Mouse (Mus musculus) forebrain, embryonic 10.5 days (tissue): ENCODE measurements at regions not wholly inside any gene's neighbourhood (a gene's known extent, or its start where the extent isn't known, plus 50 kb on each side); places are given as distances from the start of the nearest gene placed in this dataset.

Source experiments
- DNase-seq: peaks from one replicate; pipeline ENCODE4 v3.0.0-alpha.2; 2017; ENCODE audit warnings: low spot score; ENCODE audit errors: extremely low spot score
- H3K27ac ChIP-seq: fragments of 300-500 bp; sonication (generic); 2 replicates; pipeline ENCODE4 v1.5.1; 2016; ENCODE audit warnings: mild to moderate bottlenecking
- H3K27me3 ChIP-seq: fragments of 300-500 bp; sonication (generic); 2 replicates; pipeline ENCODE4 v1.6.1; 2016; ENCODE audit warnings: mild to moderate bottlenecking; ENCODE audit not compliant: poor library complexity, severe bottlenecking
- H3K36me3 ChIP-seq: fragments of 300-500 bp; sonication (generic); replicated peaks from 2 replicates; pipeline ENCODE4 v1.6.1; 2016; ENCODE audit warnings: mild to moderate bottlenecking, moderate library complexity
- H3K4me1 ChIP-seq: fragments of 300-500 bp; sonication (generic); 2 replicates; pipeline ENCODE4 v1.6.1; 2016
- H3K4me3 ChIP-seq: fragments of 300-500 bp; sonication (generic); 2 replicates; pipeline ENCODE4 v1.5.1; 2016; ENCODE audit warnings: mild to moderate bottlenecking, moderate library complexity
- H3K9me3 ChIP-seq: fragments of 300-500 bp; sonication (generic); 2 replicates; pipeline ENCODE4 v1.6.1; 2016; ENCODE audit warnings: mild to moderate bottlenecking, moderate library complexity
- WGBS: fragments of 180-500 bp; shearing (Covaris S2); methylation state at CpG from one replicate; pipeline ENCODE4 v1.1.7; 2016; 5-methylcytosine and 5-hydroxymethylcytosine counted together

DNA sequence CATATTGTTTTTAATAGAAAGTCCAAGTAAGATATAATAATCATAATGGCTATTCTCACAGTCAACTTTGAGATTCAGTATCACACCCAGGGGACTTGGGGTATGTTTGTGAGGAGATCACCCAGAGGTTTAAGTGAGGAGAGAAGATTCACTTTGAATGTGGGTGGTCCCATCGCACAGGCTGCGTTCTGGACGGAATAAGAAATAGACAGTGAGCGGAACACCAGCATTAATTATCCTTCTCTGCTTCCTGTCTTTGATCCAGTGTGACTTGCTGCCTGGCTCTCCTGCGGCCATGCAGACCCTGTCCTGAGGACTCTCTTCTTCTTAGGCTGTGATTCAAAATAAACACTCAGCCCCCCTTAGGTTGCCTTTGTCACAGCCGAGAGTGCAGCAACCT is 60.6 kb upstream of the Kras start:
- WGBS: 60% methylated on average over 6 of the region's 6 CpGs
- H3K27me3 ChIP-seq: no peaks in the 10 kb centered on the region
- no peak overlapping the region for H3K27ac ChIP-seq

DNA sequence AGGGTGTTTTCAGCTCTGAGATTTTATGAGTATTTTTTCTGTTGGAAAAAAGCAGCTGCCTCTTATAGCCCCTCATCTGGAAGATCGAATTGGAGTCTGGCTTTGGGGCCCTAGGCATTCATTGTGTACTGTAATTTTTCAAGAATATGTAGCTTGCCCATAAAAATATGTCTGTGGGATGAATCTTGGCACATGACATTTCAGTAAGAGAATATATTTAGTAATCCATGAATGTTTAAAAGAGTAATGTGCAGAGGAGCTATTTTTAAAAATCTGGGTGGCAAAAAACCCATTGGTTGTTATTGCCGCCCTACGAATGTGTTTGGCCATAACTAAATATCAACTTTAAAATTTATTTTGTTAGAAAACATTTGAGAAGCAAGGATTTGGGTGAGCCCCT is 59.0 kb upstream of the Kras start:
- 91% methylated on average over 3 of the region's 3 CpGs for WGBS
- Histone ChIP-seq H3K9me3 (no peaks in the 10 kb centered on the region), H3K27ac (no peak overlapping the region), H3K27me3 (no peaks in the 10 kb centered on the region), H3K4me1 (peaks cover 7% of the 10 kb centered on the region; the same call in 1 of the 2 replicates), H3K36me3 (no peaks in the 10 kb centered on the region), H3K4me3 (no peak overlapping the region)
- no peak for DNase-seq

More for the DNA sequence above, 60.6 kb upstream of the Kras start:
- Histone ChIP-seq H3K9me3 (no peaks in the 10 kb centered on the region), H3K4me1 (peaks cover 6% of the 10 kb centered on the region; the same call in 1 of the 2 replicates), H3K4me3 (no peak overlapping the region), H3K36me3 (no peaks in the 10 kb centered on the region)
- no peak for DNase-seq

DNA sequence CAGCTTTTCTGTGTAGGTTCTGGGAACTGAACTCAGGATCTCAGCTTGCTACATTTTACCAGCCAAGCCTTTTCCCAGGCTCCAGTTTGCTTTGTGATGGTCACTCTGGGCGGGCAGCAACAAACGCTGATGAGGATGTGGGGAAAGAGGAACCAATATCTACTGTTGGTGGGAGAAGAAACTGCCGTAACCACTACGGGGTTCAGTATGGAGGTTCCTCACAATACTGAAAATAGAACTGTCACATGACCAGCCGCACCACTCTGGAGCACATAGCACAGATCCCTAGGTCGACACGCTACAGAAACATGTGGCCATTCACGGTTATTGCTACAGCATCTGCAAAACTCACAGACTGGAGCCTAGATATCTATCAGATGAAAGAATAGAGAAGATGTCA is 57.2 kb upstream of the Kras start:
- no peak for DNase-seq
- Histone ChIP-seq H3K4me3 (no peak overlapping the region), H3K4me1 (peaks cover 19% of the 10 kb centered on the region), H3K27ac (no peak overlapping the region), H3K9me3 (no peaks in the 10 kb centered on the region), H3K27me3 (peaks cover 17% of the 10 kb centered on the region; the same call in 1 of the 2 replicates), H3K36me3 (no peaks in the 10 kb centered on the region)
- WGBS: 98% methylated on average over 8 of the region's 8 CpGs

DNA sequence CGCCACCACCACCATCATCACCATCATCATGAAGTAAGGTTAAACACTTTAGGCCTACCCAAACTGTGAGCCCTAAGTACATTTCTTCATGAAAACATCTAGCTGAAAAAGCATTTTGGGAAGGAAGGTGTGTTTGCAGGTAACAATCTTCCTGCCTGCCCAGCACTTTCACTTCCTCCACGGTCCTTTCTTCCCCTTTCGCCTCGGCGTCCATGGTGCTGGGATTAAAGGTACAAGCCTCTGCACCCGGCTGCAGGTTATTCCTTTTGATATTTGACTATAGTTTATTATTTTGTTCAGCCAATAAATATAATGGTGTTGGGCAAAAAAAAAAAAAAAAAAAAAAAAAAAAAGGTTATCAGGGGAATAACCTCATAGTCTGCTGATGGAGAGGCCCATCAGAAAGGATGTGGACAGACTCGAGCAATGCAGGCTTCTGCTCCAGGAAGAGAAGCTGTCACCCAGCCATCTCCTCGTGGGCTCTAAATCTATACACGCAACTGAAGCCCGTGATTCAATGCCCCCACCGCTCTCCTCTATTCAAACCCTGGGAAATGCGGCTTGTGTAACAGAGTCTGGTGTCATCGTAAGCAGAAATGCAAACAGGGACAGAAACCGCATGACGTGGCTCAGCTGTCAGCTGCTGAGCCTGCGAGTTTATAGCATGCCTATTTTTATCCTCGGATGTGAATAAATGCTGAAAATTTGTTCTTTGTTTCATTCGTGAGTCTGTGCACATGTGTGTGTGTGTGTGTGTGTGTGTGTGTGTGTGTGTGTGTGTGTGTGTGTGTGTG is 56.5 kb upstream of the Kras start:
- Histone ChIP-seq H3K36me3 (no peaks in the 10 kb centered on the region), H3K27ac (no peak overlapping the region)
- WGBS: 89% methylated on average over 18 of the region's 18 CpGs

DNA sequence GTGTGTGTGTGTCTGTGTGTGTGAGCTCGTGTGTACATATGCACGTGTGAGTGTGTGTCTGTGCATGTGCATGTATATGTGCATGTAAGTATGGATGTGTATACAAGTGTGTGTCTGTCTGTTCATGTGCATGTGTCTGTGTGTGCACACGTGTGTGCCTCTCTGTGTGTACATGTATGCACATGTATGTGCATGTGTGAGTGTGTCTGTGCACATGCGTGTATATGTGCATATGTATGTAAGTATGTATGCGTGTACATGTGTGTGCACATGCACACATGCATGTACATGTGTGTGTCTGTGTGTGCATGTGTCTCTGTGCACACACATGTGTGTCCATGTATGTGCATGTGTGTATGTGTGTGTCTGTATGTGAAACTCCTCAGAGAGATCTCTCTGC is 55.6 kb upstream of the Kras start:
- DNase-seq: no peak
- Histone ChIP-seq H3K4me1 (peaks cover 17% of the 10 kb centered on the region), H3K4me3 (no peak overlapping the region), H3K27ac (no peak overlapping the region), H3K27me3 (peaks cover 17% of the 10 kb centered on the region; the same call in 1 of the 2 replicates), H3K9me3 (no peaks in the 10 kb centered on the region), H3K36me3 (no peaks in the 10 kb centered on the region)
- WGBS: 96% methylated on average over 5 of the region's 5 CpGs

More for the DNA sequence above, 56.5 kb upstream of the Kras start:
- no peak for DNase-seq
- Histone ChIP-seq H3K9me3 (no peaks in the 10 kb centered on the region), H3K4me3 (no peak overlapping the region), H3K27me3 (peaks cover 17% of the 10 kb centered on the region; the same call in 1 of the 2 replicates), H3K4me1 (peaks cover 19% of the 10 kb centered on the region)

DNA sequence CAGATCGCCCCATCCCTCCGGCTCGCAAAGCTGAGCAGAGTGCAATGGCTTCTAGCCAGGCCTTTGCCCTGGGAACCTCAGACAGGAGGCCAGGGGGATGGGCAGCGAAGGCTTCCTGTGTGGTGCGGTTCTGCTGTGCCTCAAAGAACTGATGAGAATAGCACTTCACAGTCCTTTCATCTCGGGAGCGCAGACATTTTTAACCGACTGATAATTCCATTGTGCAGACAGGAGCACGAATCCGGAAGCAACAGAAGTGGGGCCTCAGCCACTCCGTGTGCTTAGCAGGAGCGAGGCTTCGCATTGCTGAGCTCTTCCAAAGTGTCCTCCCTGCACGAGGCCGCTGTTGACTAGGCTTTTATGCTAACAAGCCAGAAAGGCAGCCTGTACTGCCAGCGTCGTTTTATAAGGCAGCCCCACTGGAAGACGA is 53.6 kb upstream of the Kras start:
- Histone ChIP-seq H3K9me3 (no peaks in the 10 kb centered on the region), H3K4me3 (peak overlapping the region; percentile 16; the same call in 1 of the 2 replicates), H3K27me3 (peaks cover 17% of the 10 kb centered on the region; the same call in 1 of the 2 replicates), H3K27ac (peak overlapping the region; percentile 74), H3K4me1 (peaks cover 20% of the 10 kb centered on the region), H3K36me3 (no peaks in the 10 kb centered on the region)
- DNase-seq: peak; percentile 28
- 32% methylated on average over 18 of the region's 18 CpGs for WGBS

DNA sequence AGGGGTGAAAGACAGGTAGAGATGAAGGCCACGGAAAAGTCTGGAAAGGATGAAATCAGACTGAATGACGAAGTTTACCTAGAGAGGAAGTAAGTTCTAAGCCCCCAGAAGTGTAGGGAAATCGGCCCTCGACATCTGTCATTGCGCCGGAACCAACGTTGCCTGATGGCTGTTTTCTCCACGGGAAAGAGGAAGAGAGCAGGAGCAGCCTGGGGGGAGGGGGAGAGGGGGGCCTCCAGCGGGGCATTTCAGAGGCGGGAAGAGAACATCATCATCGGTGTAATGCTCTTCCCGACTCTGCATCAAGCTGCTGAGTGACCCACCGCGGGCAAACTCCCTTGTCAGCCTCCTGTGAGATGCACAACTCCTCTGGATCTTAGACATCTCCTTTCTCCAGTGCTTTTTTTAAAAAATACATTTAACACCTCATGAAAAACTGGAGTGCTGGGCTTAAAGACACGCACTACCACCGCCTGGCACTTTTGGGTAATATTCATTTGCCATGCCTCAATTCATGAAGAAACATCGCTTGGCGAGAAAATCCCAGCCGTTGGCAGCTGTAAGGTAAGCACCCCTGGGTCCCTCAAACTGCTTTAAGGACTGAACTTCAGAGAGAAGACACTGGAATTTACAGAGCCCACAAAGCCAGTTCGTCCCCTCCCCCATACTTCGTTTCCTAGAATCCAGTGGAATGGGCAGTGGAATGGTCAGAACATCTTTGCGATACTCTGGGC is 53.0 kb upstream of the Kras start:
- Histone ChIP-seq H3K4me3 (peak overlapping the region; percentile 16; the same call in 1 of the 2 replicates), H3K27me3 (peaks cover 17% of the 10 kb centered on the region; the same call in 1 of the 2 replicates), H3K9me3 (no peaks in the 10 kb centered on the region), H3K36me3 (no peaks in the 10 kb centered on the region), H3K27ac (peak overlapping the region; percentile 74), H3K4me1 (peaks cover 20% of the 10 kb centered on the region)
- DNase-seq: no peak
- WGBS: 73% methylated on average over 22 of the region's 22 CpGs

DNA sequence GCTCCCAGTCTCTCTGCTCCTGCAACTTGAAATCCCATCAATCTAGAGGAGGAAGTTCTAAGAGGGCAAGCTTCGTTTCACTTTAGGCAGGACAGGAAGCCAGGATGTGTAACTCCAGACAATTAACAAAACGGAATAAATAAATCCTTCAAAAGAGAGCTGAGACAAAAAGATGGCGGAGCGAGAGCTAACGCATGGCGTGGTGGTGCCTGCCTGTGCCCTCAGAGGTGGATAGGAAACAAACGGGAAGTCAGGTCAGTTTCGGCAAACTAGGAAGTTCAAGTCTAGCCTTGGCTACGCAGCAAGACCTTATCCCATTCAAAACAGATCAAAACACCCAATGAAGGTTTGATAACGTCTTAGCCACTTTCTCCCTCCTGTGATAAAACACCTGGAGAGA is 52.1 kb upstream of the Kras start:
- Histone ChIP-seq H3K4me3 (no peak overlapping the region), H3K36me3 (no peaks in the 10 kb centered on the region), H3K27ac (no peak overlapping the region), H3K4me1 (peaks cover 27% of the 10 kb centered on the region), H3K27me3 (peaks cover 17% of the 10 kb centered on the region; the same call in 1 of the 2 replicates), H3K9me3 (no peaks in the 10 kb centered on the region)
- 90% methylated on average over 10 of the region's 10 CpGs for WGBS
- no peak for DNase-seq

DNA sequence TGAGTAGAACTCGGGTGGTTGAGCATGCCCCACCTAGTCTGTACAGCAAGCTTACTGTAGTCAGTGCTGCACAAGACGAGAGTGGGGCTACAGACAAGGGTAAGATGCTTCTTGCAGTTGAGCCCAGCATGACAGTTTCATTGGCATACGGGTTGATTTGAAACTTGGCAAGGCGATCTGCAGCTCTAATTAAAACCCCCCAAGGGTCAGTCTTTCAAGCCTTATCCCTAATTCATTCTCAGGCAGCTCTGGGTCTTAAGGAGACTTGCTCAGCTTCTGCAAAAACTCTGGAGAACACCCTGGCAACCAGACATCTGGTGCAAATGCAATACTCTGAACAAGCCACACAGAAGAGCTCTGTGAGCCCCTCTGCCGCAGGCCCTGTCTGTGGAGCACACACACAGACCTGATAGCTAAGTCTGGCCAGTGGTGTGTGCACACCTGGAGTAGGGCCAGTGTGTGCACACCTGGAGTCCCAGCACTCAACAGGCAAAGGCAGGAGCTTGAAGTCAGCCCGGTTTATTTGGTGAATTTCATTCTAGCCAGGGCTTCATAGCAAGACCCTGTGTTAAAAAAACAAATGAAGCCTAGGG is 50.3 kb upstream of the Kras start:
- 55% methylated on average over 6 of the region's 6 CpGs for whole genome bisulfite sequencing
- no peaks in the 10 kb centered on the region for H3K36me3 ChIP-seq
- H3K4me1 ChIP-seq: peaks cover 27% of the 10 kb centered on the region
- H3K4me3 ChIP-seq: no peak overlapping the region
- H3K27me3 ChIP-seq: peaks cover 17% of the 10 kb centered on the region; the same call in 1 of the 2 replicates
- no peak for DNase-seq
- H3K27ac ChIP-seq: no peak overlapping the region
- no peaks in the 10 kb centered on the region for H3K9me3 ChIP-seq
